In genomic region chr3:130145874-130146273, GRCm38 (mm10) we compare ENCODE assay signal across 19 mouse cellular contexts. TPM values are rescaled to one million over a fixed set of nuclear protein-coding genes. Genes with fewer than 3 reads are reported as not detected.
DNase-seq lines count a peak whose midpoint lies in the region; ATAC-seq lines count a peak whose summit lies in the region.
"Had no signal": no experiment of that assay in that cellular context is flagged by ENCODE, and none has a peak within 500 bp of the region (broad histone marks: within the 10 kb centered on the region; RNA-seq: fewer than 3 reads in every experiment).

No protein-coding gene starts in this region.

- no peaks in the 10 kb centered on the region for H3K4me1 ChIP-seq in hindbrain, embryonic 14.5 days (replicated peaks; ENCODE audit: control insufficient read depth, insufficient read depth, low read length)
- peaks cover 12% of the 10 kb centered on the region for H3K4me1 ChIP-seq in midbrain, embryonic 15.5 days
- H3K4me1 ChIP-seq: liver, embryonic 12.5 days; stomach, embryonic 15.5 days had no signal

- DNase-seq in heart, adult 11 months = peak; percentile 82
- DNase-seq in heart, postnatal 4 days = no peak
- DNase-seq in retina, postnatal 1 day = peak; percentile 30
- no peak for DNase-seq in retina, embryonic 14.5 days (ENCODE audit: low spot score)
- no peak for DNase-seq in hindbrain, embryonic 14.5 days (ENCODE audit: low spot score)
- no peak for DNase-seq in kidney, adult 11 months
- DNase-seq in thymus, adult 18-20 months = no peak
- DNase-seq: cerebellum, adult 9-11 months; gastrocnemius, postnatal 25 days; heart, postnatal 14 days; layer of hippocampus, postnatal 36 days; lung, postnatal 14 days; thymus, postnatal 25 days had no signal

- H3K27me3 ChIP-seq in hindbrain, embryonic 14.5 days (ENCODE audit: control insufficient read depth, insufficient read depth, low read length) = no peaks in the 10 kb centered on the region
- H3K27me3 ChIP-seq in midbrain, embryonic 15.5 days (replicated peaks) = no peaks in the 10 kb centered on the region
- H3K27me3 ChIP-seq: liver, embryonic 12.5 days; stomach, embryonic 15.5 days had no signal

- H3K9me3 ChIP-seq in hindbrain, embryonic 14.5 days (ENCODE audit: control insufficient read depth, low read length) = peaks cover 7% of the 10 kb centered on the region; the same call in 1 of the 2 replicates
- H3K9me3 ChIP-seq in midbrain, embryonic 15.5 days = no peaks in the 10 kb centered on the region
- H3K9me3 ChIP-seq: liver, embryonic 12.5 days; stomach, embryonic 15.5 days had no signal

- 48% methylated on average over 12 of the region's 12 CpGs for WGBS in hindbrain, embryonic 14.5 days
- 41% methylated on average over 12 of the region's 12 CpGs for WGBS in midbrain, embryonic 15.5 days

- H3K9ac ChIP-seq in hindbrain, embryonic 14.5 days = no peak overlapping the region
- H3K9ac ChIP-seq in midbrain, embryonic 15.5 days = no peak overlapping the region
- H3K9ac ChIP-seq: liver, embryonic 12.5 days; stomach, embryonic 15.5 days had no signal

- H3K4me3 ChIP-seq in hindbrain, embryonic 14.5 days (replicated peaks; ENCODE audit: low read length) = no peak overlapping the region
- no peak overlapping the region for H3K4me3 ChIP-seq in midbrain, embryonic 15.5 days
- H3K4me3 ChIP-seq: heart, embryonic 10.5 days; liver, embryonic 12.5 days; stomach, embryonic 15.5 days had no signal

- no peak for ATAC-seq in hindbrain, embryonic 14.5 days (ENCODE audit: low FRiP score)
- ATAC-seq in midbrain, embryonic 15.5 days (replicated peaks) = peak; percentile 62; the same call in 1 of the 2 replicates
- ATAC-seq: intestine, embryonic 16.5 days; liver, embryonic 12.5 days had no signal

- H3K27ac ChIP-seq in hindbrain, embryonic 14.5 days = peak overlapping the region; percentile 6; the same call in 1 of the 2 replicates
- peak overlapping the region; percentile 42; the same call in 1 of the 2 replicates for H3K27ac ChIP-seq in midbrain, embryonic 15.5 days
- H3K27ac ChIP-seq: heart, embryonic 10.5 days; liver, embryonic 12.5 days; stomach, embryonic 15.5 days had no signal

- H3K4me2 ChIP-seq in hindbrain, embryonic 14.5 days (replicated peaks) = 0 out of 2 replicates have a peak overlapping the region, but pooled peaks have one; percentile 25
- peak overlapping the region; percentile 33 for H3K4me2 ChIP-seq in midbrain, embryonic 15.5 days
- H3K4me2 ChIP-seq: liver, embryonic 12.5 days; stomach, embryonic 15.5 days had no signal

- no peaks in the 10 kb centered on the region for H3K36me3 ChIP-seq in hindbrain, embryonic 14.5 days (replicated peaks; ENCODE audit: control insufficient read depth, insufficient read depth)
- H3K36me3 ChIP-seq in midbrain, embryonic 15.5 days (replicated peaks) = no peaks in the 10 kb centered on the region
- H3K36me3 ChIP-seq: heart, embryonic 10.5 days; liver, embryonic 12.5 days; stomach, embryonic 15.5 days had no signal

RNA-seq across cellular contexts. Expression of gene Col25a1, which starts 14.6 kb away (rescaled TPM):
- 1 to 10 TPM; 1.7 to 1.8 TPM for total RNA-seq in heart, postnatal 4 days (2021)
- 6.3 and 8.1 TPM in 2 replicates for polyA plus RNA-seq in hindbrain, embryonic 14.5 days (2014; fragmentation: Nextera tagmentation; extraction: Ambion mirVana)
- 14.4 and 15.3 TPM in 2 replicates for polyA plus RNA-seq in midbrain, embryonic 15.5 days (2015; fragmentation: Nextera tagmentation; extraction: Ambion mirVana)
- total RNA-seq: megakaryocyte-erythroid progenitor cell, adult 5-6 weeks had no signal

Comparison
In these comparisons a context has a peak if more than half of its experiments do, and no peak if none do; other contexts are left out.
1. DNase-seq: peak in heart, adult 11 months (single experiment) and retina, postnatal 1 day (single experiment); none in heart, postnatal 4 days (single experiment), retina, embryonic 14.5 days (single experiment), hindbrain, embryonic 14.5 days (single experiment), kidney, adult 11 months (single experiment) and thymus, adult 18-20 months (0 of 2).